Mouse (Mus musculus): ENCODE measurements around the gene Zfp365. TPM values are rescaled to one million over a fixed set of nuclear protein-coding genes. Genes with fewer than 3 reads are reported as not detected.

Zfp365 gene
- polyA plus RNA-seq, 1 experiment, result 19.8 TPM

DNA sequence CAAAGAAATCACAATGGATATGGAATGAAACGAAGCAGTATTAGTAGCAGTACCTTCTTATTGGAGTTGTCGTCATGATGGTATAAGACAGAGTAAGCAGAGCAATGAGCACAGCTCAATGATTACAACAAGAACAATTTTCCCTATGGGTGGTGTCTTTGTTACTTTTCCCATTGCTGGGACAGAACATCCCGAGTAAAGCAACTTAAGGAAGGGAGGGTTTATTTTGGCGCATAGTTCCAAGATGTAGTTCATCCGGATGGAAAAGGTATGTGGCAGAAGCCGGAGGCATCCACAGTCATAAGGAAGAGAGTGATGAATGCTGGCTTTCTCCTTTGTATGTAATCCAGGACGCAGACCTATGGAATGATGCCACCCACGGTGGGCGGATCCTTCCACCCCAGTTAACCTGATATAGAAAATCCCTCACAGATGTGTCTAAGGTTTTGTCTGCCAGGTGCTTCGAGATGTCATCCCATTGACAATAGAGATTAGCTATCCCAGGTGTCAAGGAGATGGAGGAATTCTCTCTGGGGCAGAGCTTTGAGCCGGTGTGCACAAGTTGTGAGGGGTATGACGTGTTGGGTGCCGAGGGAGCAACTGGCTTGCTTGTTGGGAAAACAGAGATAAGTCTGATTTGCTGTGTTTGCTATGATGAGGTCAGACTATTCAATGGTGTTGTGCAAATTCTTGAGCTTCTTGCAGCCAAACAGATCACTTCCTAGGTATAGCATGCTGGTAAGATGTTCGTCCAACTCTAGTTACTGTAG lies 55.5 kb downstream of the Zfp365 start:
- no peak overlapping the region for H3K4me3 ChIP-seq (ENCODE audit: insufficient read depth, low read length)
- no peak overlapping the region for H3K27ac ChIP-seq (ENCODE audit: insufficient read depth, low read length)
- 0 out of 2 replicates have a peak, but pooled peaks cover 4% of the 10 kb centered on the region for H3K4me1 ChIP-seq (ENCODE audit: control insufficient read depth, insufficient read depth, low read length)
- no peak for TF ChIP-seq CTCF (IDR thresholded peaks at IDR 0.05; ENCODE audit: borderline replicate concordance, insufficient read depth, low read length)
- no peak for TF ChIP-seq POLR2A (IDR thresholded peaks at IDR 0.05; ENCODE audit: low read depth, low read length)

- no peak overlapping the region for H3K27ac ChIP-seq (ENCODE audit: insufficient read depth, low read length)
- TF ChIP-seq CTCF (IDR thresholded peaks at IDR 0.05; ENCODE audit: borderline replicate concordance, insufficient read depth, low read length) (no peak), POLR2A (IDR thresholded peaks at IDR 0.05; ENCODE audit: low read depth, low read length) (no peak)
- H3K4me3 ChIP-seq (ENCODE audit: insufficient read depth, low read length), result no peak overlapping the region
- 0 out of 2 replicates have a peak, but pooled peaks cover 4% of the 10 kb centered on the region for H3K4me1 ChIP-seq (ENCODE audit: control insufficient read depth, insufficient read depth, low read length)
These were observed 56.7 kb downstream of the Zfp365 start for GRCm38 (mm10) chr10:67855760-67856159.

- H3K27ac ChIP-seq (ENCODE audit: insufficient read depth, low read length), result no peak overlapping the region
- H3K4me1 ChIP-seq (ENCODE audit: control insufficient read depth, insufficient read depth, low read length), result 0 out of 2 replicates have a peak, but pooled peaks cover 4% of the 10 kb centered on the region
- TF ChIP-seq CTCF (IDR thresholded peaks at IDR 0.05; ENCODE audit: borderline replicate concordance, insufficient read depth, low read length), result no peak
- no peak for TF ChIP-seq POLR2A (IDR thresholded peaks at IDR 0.05; ENCODE audit: low read depth, low read length)
- no peak overlapping the region for H3K4me3 ChIP-seq (ENCODE audit: insufficient read depth, low read length)
These were observed 60.1 kb downstream of the Zfp365 start for GRCm38 (mm10) chr10:67852411-67852810.

- H3K4me1 ChIP-seq (ENCODE audit: control insufficient read depth, insufficient read depth, low read length), result 0 out of 2 replicates have a peak, but pooled peaks cover 4% of the 10 kb centered on the region
- H3K27ac ChIP-seq (ENCODE audit: insufficient read depth, low read length), result no peak overlapping the region
- H3K4me3 ChIP-seq (ENCODE audit: insufficient read depth, low read length), result no peak overlapping the region
- no peak for TF ChIP-seq CTCF (IDR thresholded peaks at IDR 0.05; ENCODE audit: borderline replicate concordance, insufficient read depth, low read length)
- TF ChIP-seq POLR2A (IDR thresholded peaks at IDR 0.05; ENCODE audit: low read depth, low read length), result no peak
These were observed 61.4 kb downstream of the Zfp365 start for GRCm38 (mm10) chr10:67851079-67851478.

DNA sequence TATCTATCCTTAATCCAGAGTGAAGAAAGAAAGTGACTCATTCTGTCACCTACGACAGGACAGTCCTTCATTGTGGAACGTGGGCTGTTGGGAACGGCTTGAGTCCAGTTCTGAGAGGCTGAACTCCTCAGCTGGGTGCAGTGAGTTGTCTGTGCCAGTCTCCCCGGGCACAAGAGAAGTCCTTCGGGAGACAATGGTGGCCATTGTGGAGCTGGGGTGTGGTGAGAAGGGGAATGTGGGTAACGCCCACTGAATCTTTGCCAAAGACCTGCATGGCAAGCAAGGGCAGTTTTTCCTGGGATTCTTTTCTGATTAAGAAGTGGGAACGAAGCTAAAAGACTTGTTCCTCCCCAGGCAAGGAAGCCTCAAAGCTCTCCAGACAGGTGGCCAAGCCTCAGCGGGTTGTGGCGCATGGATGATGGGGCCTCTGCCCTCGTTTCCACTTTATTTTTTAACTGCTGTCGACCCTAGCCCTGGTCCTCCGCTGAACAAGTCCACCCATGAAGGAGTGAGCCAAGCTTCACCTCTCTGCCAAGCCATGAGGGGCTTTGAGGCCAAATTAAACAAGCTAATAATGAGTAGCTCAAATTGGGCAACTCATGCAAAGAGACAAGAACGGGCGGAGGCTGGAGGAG lies 66.3 kb downstream of the Zfp365 start:
- Histone ChIP-seq H3K27ac (ENCODE audit: insufficient read depth, low read length) (no peak overlapping the region), H3K4me1 (ENCODE audit: control insufficient read depth, insufficient read depth, low read length) (no peaks in the 10 kb centered on the region), H3K4me3 (ENCODE audit: insufficient read depth, low read length) (no peak overlapping the region)
- TF ChIP-seq POLR2A (IDR thresholded peaks at IDR 0.05; ENCODE audit: low read depth, low read length) (no peak), CTCF (IDR thresholded peaks at IDR 0.05; ENCODE audit: borderline replicate concordance, insufficient read depth, low read length) (no peak)

DNA sequence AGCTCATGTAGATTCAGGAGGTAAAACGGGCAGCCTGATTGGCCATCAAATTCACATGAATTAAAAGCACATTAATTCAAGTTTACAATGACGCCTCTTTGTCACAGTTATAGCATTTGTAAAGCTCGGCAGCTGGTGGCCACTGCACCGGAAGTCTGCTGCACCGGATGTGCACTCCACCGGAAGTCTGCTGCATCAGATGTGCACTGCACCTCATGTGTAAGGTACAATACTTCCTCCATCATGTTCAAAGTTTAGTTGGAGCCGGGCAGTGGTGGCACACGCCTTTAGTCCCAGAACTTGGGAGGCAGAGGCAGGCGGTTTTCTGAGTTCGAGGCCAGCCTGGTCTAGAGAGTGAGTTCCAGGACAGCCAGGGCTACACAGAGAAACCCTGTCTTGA lies 70.9 kb downstream of the Zfp365 start:
- no peak overlapping the region for H3K27ac ChIP-seq (ENCODE audit: insufficient read depth, low read length)
- H3K4me3 ChIP-seq (ENCODE audit: insufficient read depth, low read length), result no peak overlapping the region
- TF ChIP-seq CTCF (IDR thresholded peaks at IDR 0.05; ENCODE audit: borderline replicate concordance, insufficient read depth, low read length) (no peak), POLR2A (IDR thresholded peaks at IDR 0.05; ENCODE audit: low read depth, low read length) (no peak)
- H3K4me1 ChIP-seq (ENCODE audit: control insufficient read depth, insufficient read depth, low read length), result no peaks in the 10 kb centered on the region

- no peaks in the 10 kb centered on the region for H3K4me1 ChIP-seq (ENCODE audit: control insufficient read depth, insufficient read depth, low read length)
- no peak overlapping the region for H3K4me3 ChIP-seq (ENCODE audit: insufficient read depth, low read length)
- no peak overlapping the region for H3K27ac ChIP-seq (ENCODE audit: insufficient read depth, low read length)
- TF ChIP-seq POLR2A (IDR thresholded peaks at IDR 0.05; ENCODE audit: low read depth, low read length), result no peak
- TF ChIP-seq CTCF (IDR thresholded peaks at IDR 0.05; ENCODE audit: borderline replicate concordance, insufficient read depth, low read length), result no peak
These were observed 71.7 kb downstream of the Zfp365 start for GRCm38 (mm10) chr10:67840735-67841134.

DNA sequence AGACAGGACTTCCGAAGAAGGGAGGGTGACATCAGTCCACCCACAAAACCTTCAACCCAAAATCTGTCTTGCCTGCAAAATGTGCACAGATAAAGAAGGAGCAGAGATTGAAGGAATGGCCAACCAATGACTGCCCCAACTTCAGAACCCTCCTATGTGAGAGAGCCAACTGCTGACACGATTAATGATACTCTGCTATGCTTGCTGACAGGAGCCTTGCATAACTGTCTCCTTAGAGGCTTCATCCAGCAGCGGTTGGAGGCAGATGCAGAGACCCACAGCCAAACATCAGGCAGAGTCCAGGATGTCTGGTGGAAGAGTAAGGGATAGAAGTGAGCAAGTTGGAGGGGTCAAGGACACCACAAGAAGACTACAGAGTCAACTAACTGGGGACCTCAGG lies 73.3 kb downstream of the Zfp365 start:
- no peak overlapping the region for H3K4me3 ChIP-seq (ENCODE audit: insufficient read depth, low read length)
- peaks cover 2% of the 10 kb centered on the region; the same call in 1 of the 2 replicates for H3K4me1 ChIP-seq (ENCODE audit: control insufficient read depth, insufficient read depth, low read length)
- TF ChIP-seq POLR2A (IDR thresholded peaks at IDR 0.05; ENCODE audit: low read depth, low read length) (no peak), CTCF (IDR thresholded peaks at IDR 0.05; ENCODE audit: borderline replicate concordance, insufficient read depth, low read length) (no peak)
- no peak overlapping the region for H3K27ac ChIP-seq (ENCODE audit: insufficient read depth, low read length)

- TF ChIP-seq CTCF (IDR thresholded peaks at IDR 0.05; ENCODE audit: borderline replicate concordance, insufficient read depth, low read length), result no peak
- no peak for TF ChIP-seq POLR2A (IDR thresholded peaks at IDR 0.05; ENCODE audit: low read depth, low read length)
- Histone ChIP-seq H3K4me3 (ENCODE audit: insufficient read depth, low read length) (no peak overlapping the region), H3K4me1 (ENCODE audit: control insufficient read depth, insufficient read depth, low read length) (peaks cover 2% of the 10 kb centered on the region; the same call in 1 of the 2 replicates), H3K27ac (ENCODE audit: insufficient read depth, low read length) (peak overlapping the region; percentile 34; the same call in 1 of the 2 replicates)
These were observed 76.0 kb downstream of the Zfp365 start for GRCm38 (mm10) chr10:67836426-67836825.

Other genes with a start within 250 kb of the Zfp365 start
- gene Rtkn2, start 66.9 kb upstream of the Zfp365 start, polyA plus RNA-seq (2011; ENCODE audit: insufficient read length, low read depth, missing spikeins), result 1.2 and 3.0 TPM in 2 replicates

Measured in embryonic fibroblast, embryonic 13.5 days (primary cell).